Mouse (Mus musculus): ENCODE results near the gene 1700017N19Rik. TPM values are rescaled to one million over a fixed set of nuclear protein-coding genes. Genes with fewer than 3 reads are reported as not detected.
"Not testable (repeated sequence)": the region's sequence is repeated elsewhere in the genome, so short reads cannot be mapped to it uniquely, and the experiment has no call there.

The 1700017N19Rik gene
- not detected in 2 replicates for polyA plus RNA-seq (2014; fragmentation: Nextera tagmentation; extraction: Ambion mirVana)

DNA sequence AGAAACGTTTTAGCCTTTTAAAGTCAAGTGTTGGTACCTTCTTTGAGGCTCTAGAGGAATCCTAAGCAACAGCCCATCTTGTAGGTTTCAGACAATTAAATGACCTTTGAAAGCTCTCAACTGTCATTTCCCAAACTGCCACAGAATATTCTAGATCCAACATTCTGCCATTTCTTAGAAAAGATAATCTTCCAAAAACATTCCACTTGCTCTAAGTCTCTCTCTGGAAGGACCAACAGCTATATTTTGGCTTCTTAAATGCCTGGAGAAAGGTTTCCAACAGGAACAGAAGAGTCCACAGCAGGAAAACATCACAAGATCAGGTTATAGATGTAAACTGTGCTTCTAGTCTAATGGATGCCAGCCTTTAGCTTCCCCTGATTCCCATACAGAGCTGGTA is at the start of gene 1700017N19Rik, which contains the start of gene 4930430F08Rik:
Gene 1700017N19Rik, plus strand, starts transcription at position 162 of the 400 bp plus-strand sequence.
Gene 4930430F08Rik, minus strand, starts transcription at position 101 of the 400 bp plus-strand sequence.
- ATAC-seq (replicated peaks; ENCODE audit: low FRiP score, low TSS enrichment, low read depth) (no peak), DNase-seq (ENCODE audit: low spot score) (no peak)
- Histone ChIP-seq H3K4me2 (ENCODE audit: low read length) (peak within 1 kb of the TSS; percentile 72), H3K9me3 (ENCODE audit: control insufficient read depth, low read length) (no peaks in the 10 kb centered on the region), H3K27ac (ENCODE audit: low read depth) (no peak within 1 kb of the TSS), H3K27me3 (replicated peaks; ENCODE audit: control insufficient read depth, insufficient read depth, low read length) (no peaks in the 10 kb centered on the region), H3K36me3 (ENCODE audit: control insufficient read depth, insufficient read depth, low read length) (no peaks in the 10 kb centered on the region), H3K4me1 (replicated peaks; ENCODE audit: control insufficient read depth, insufficient read depth, low read length) (no peaks in the 10 kb centered on the region), H3K9ac (ENCODE audit: low read length) (no peak within 1 kb of the TSS), H3K4me3 (ENCODE audit: low read depth, low read length) (peak within 1 kb of the TSS; percentile 72)
- 71% methylated on average over 1 of the region's 1 CpGs for WGBS

DNA sequence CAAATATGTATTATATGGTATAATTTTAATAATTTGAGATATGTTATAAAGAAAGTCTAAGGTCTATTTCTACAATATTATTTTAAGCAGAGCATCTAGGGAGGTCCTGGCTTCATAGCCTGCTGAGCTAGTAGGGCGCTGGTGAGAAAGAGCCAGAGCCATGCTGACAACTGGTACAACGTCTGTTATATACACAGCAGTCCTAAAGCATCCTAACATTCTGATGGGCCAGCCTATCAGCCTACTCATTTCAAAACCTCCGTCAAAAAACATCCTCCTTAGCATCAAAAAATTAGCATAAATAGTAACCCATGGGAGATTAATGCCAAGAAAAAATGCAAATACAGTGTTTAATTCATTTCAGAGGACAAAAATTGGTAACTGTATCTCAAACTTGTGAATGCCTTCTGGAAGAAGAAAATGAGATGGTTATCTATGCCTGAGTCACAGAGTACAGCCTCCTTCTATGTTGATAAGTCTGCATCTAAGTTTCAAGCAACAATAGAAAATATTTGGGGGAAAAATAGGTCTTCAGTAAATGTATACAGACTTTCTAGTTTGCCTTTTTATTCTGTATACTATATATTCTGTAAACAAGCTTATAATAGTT is 33.6 kb upstream of the 1700017N19Rik start:
- Histone ChIP-seq H3K27me3 (replicated peaks; ENCODE audit: control insufficient read depth, insufficient read depth, low read length) (no peaks in the 10 kb centered on the region), H3K4me1 (replicated peaks; ENCODE audit: control insufficient read depth, insufficient read depth, low read length) (no peaks in the 10 kb centered on the region), H3K27ac (ENCODE audit: low read depth) (no peak overlapping the region), H3K9ac (ENCODE audit: low read length) (no peak overlapping the region), H3K9me3 (ENCODE audit: control insufficient read depth, low read length) (no peaks in the 10 kb centered on the region), H3K4me3 (ENCODE audit: low read depth, low read length) (no peak overlapping the region), H3K4me2 (ENCODE audit: low read length) (no peak overlapping the region), H3K36me3 (ENCODE audit: control insufficient read depth, insufficient read depth, low read length) (peaks cover 7% of the 10 kb centered on the region; the same call in 1 of the 2 replicates)
- ATAC-seq (replicated peaks; ENCODE audit: low FRiP score, low TSS enrichment, low read depth) (no peak), DNase-seq (ENCODE audit: low spot score) (no peak)
- WGBS: 83% methylated on average over 3 of the region's 3 CpGs

DNA sequence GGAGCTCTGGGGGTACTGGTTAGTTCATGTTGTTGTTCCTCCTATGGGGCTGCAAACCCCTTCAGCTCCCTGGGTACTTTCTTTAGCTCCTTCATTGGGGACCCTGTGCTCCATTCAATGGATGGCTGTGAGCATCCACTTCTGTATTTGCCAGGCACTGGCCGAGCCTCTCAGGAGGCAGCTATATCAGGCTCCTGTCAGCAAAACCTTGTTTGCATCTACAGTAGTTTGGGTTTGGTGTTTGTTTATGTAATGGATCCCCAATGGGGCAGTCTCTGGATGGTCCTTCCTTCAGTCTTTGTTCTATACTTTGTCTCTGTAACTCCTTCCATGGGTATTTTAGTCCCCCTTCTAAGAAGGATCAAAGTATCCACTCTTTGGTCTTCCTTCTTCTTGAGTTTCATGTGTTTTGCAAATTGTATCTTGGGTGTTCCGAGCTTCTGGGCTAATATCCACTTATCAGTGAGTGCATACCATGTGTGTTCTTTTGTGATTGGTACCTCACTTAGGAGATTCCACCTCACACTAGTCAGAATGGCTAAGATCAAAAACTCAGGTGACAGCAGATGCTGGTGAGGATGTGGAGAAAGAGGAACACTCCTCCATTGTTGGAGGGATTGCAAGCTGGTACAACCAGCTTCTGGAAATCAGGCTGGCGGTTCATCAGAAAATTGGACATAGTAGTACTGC is 29.9 kb upstream of the 1700017N19Rik start:
- H3K27ac ChIP-seq (ENCODE audit: low read depth); ATAC-seq (replicated peaks; ENCODE audit: low FRiP score, low TSS enrichment, low read depth); H3K9me3 ChIP-seq (ENCODE audit: control insufficient read depth, low read length); H3K4me3 ChIP-seq (ENCODE audit: low read depth, low read length); H3K4me2 ChIP-seq (ENCODE audit: low read length); H3K27me3 ChIP-seq (replicated peaks; ENCODE audit: control insufficient read depth, insufficient read depth, low read length); DNase-seq (ENCODE audit: low spot score); H3K4me1 ChIP-seq (replicated peaks; ENCODE audit: control insufficient read depth, insufficient read depth, low read length); H3K9ac ChIP-seq (ENCODE audit: low read length): not testable (repeated sequence)
- H3K36me3 ChIP-seq (ENCODE audit: control insufficient read depth, insufficient read depth, low read length): peaks cover 15% of the 10 kb centered on the region; the same call in 1 of the 2 replicates
- WGBS: 83% methylated on average over 3 of the region's 3 CpGs

DNA sequence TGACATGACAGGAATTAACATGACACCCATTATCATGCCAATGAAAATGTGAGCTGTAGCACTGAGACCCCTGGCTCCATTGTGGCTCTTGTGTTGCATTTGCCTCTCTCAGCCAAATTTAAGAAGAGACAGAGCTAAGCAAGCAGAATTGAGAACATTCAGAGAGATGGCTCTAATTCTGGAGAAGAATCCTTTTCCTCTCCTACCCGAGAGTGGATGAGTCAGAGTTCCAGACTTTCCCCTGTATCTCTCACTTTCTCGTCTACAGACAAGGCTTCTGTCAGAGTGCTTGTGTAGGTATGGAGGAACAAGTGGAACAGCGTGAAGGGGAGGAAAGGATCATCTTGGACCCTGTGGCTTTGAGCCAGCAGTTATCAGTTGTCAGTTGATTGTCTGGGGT is 26.2 kb upstream of the 1700017N19Rik start:
- Histone ChIP-seq H3K27ac (ENCODE audit: low read depth) (no peak overlapping the region), H3K9me3 (ENCODE audit: control insufficient read depth, low read length) (no peaks in the 10 kb centered on the region), H3K27me3 (replicated peaks; ENCODE audit: control insufficient read depth, insufficient read depth, low read length) (no peaks in the 10 kb centered on the region), H3K36me3 (ENCODE audit: control insufficient read depth, insufficient read depth, low read length) (peaks cover 18% of the 10 kb centered on the region; the same call in 1 of the 2 replicates), H3K4me3 (ENCODE audit: low read depth, low read length) (no peak overlapping the region), H3K4me1 (replicated peaks; ENCODE audit: control insufficient read depth, insufficient read depth, low read length) (no peaks in the 10 kb centered on the region), H3K4me2 (ENCODE audit: low read length) (no peak overlapping the region), H3K9ac (ENCODE audit: low read length) (no peak overlapping the region)
- 89% methylated on average over 3 of the region's 3 CpGs for WGBS
- ATAC-seq (replicated peaks; ENCODE audit: low FRiP score, low TSS enrichment, low read depth): no peak
- DNase-seq (ENCODE audit: low spot score): no peak

DNA sequence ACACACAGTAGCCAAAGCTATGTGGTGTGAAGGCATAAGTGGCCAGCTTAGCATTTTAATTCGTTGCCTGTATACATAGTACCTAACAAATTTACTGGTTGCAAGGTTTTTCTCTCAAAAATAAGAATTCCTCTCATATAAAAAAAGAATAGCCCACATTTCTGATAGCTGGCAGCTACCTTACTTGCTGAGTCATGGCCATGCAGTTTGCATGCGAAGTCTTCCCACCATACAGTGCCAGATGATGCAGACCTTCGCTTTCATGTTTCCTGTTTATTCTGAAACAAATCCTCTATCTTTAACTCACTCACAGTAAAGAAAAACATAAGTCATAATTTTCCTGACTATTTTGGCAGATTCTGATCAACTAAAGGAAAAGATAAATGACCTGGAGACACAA is 18.6 kb upstream of the 1700017N19Rik start:
- Histone ChIP-seq H3K36me3 (ENCODE audit: control insufficient read depth, insufficient read depth, low read length) (peaks cover 33% of the 10 kb centered on the region), H3K27me3 (replicated peaks; ENCODE audit: control insufficient read depth, insufficient read depth, low read length) (no peaks in the 10 kb centered on the region), H3K4me3 (ENCODE audit: low read depth, low read length) (no peak overlapping the region), H3K27ac (ENCODE audit: low read depth) (no peak overlapping the region), H3K9me3 (ENCODE audit: control insufficient read depth, low read length) (no peaks in the 10 kb centered on the region), H3K4me2 (ENCODE audit: low read length) (no peak overlapping the region), H3K4me1 (replicated peaks; ENCODE audit: control insufficient read depth, insufficient read depth, low read length) (no peaks in the 10 kb centered on the region), H3K9ac (ENCODE audit: low read length) (no peak overlapping the region)
- ATAC-seq (replicated peaks; ENCODE audit: low FRiP score, low TSS enrichment, low read depth) (no peak), DNase-seq (ENCODE audit: low spot score) (no peak)
- 87% methylated on average over 3 of the region's 3 CpGs for WGBS

DNA sequence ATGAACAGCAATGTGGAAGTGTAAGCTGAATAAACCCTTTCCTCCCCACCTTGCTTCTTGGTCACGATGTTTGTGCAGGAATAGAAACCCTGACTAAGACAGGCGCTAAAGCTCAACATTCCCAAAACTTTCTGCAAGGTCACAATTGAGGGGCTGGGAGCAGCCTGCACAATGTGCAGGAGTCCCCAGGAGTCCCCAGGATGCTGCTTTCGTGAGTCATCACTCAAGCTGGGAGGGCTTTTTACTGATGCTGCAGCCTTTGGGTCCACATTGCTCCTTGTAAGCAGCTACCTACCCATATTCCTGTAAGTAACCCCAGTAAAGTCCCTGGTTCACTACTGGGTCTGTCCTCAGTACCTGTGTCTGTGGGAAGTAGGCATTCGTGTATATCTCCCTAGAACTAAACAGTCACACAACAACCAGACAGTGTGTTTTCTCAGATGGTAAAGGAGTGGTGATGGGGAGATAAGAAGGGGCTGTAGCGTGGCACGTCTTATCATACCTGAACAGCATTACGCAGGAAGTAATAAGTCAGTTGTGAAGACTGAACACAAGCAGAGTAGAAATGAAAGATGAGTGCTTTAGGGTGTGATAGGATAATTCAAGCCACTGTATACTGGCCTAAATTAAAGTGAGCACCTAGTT is 15.7 kb upstream of the 1700017N19Rik start:
- Histone ChIP-seq H3K36me3 (ENCODE audit: control insufficient read depth, insufficient read depth, low read length) (peaks cover 34% of the 10 kb centered on the region), H3K4me3 (ENCODE audit: low read depth, low read length) (no peak overlapping the region), H3K4me2 (ENCODE audit: low read length) (no peak overlapping the region), H3K4me1 (replicated peaks; ENCODE audit: control insufficient read depth, insufficient read depth, low read length) (no peaks in the 10 kb centered on the region), H3K27ac (ENCODE audit: low read depth) (no peak overlapping the region), H3K9me3 (ENCODE audit: control insufficient read depth, low read length) (no peaks in the 10 kb centered on the region), H3K27me3 (replicated peaks; ENCODE audit: control insufficient read depth, insufficient read depth, low read length) (no peaks in the 10 kb centered on the region), H3K9ac (ENCODE audit: low read length) (no peak overlapping the region)
- WGBS: 91% methylated on average over 7 of the region's 7 CpGs
- ATAC-seq (replicated peaks; ENCODE audit: low FRiP score, low TSS enrichment, low read depth) (no peak), DNase-seq (ENCODE audit: low spot score) (no peak)

DNA sequence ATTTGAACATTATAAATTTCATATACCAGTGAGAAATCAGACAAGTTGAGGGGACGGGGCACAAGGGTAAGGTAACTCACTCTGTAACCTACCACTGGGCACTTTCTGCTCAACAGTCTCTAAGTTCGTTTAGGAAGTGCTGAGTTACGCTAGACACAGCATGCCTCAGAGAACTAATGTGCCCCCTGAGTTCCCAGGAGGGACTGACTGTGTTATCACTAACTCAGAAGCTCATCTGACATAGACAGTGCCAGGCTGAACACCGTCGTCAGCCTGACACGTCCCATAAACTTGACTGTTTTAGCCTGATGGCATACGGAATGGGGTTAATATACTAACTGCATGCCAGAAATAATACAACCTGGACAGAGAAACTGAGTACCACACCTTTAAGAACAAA is 15.0 kb upstream of the 1700017N19Rik start:
- Histone ChIP-seq H3K27me3 (replicated peaks; ENCODE audit: control insufficient read depth, insufficient read depth, low read length) (no peaks in the 10 kb centered on the region), H3K36me3 (ENCODE audit: control insufficient read depth, insufficient read depth, low read length) (peaks cover 34% of the 10 kb centered on the region), H3K27ac (ENCODE audit: low read depth) (no peak overlapping the region), H3K4me2 (ENCODE audit: low read length) (no peak overlapping the region), H3K9me3 (ENCODE audit: control insufficient read depth, low read length) (no peaks in the 10 kb centered on the region), H3K4me1 (replicated peaks; ENCODE audit: control insufficient read depth, insufficient read depth, low read length) (no peaks in the 10 kb centered on the region), H3K4me3 (ENCODE audit: low read depth, low read length) (no peak overlapping the region), H3K9ac (ENCODE audit: low read length) (no peak overlapping the region)
- ATAC-seq (replicated peaks; ENCODE audit: low FRiP score, low TSS enrichment, low read depth): no peak
- WGBS: 85% methylated on average over 7 of the region's 7 CpGs
- no peak for DNase-seq (ENCODE audit: low spot score)

DNA sequence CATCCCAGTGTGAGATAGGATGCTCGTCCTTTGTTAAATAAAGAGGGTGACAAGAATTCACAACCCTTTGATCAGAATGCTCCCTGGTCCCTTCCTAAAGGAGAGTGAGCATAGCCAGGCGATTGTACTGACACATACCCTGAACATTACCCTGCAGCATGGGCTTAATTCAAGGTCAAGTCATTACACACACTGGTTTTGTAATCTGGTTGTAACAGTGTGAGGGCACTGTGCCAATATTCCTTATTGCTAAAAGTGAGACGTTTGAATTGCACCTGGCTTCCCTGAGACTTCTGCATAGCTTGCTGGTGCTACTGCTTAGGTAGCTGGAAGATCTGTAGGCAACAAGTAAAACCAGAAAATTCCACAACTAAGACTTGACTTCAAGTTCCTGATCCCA is 6.1 kb upstream of the 1700017N19Rik start:
- WGBS: 82% methylated on average over 3 of the region's 3 CpGs
- no peak overlapping the region for H3K9ac ChIP-seq (ENCODE audit: low read length)
- H3K36me3 ChIP-seq (ENCODE audit: control insufficient read depth, insufficient read depth, low read length): no peaks in the 10 kb centered on the region
- H3K27me3 ChIP-seq (replicated peaks; ENCODE audit: control insufficient read depth, insufficient read depth, low read length): no peaks in the 10 kb centered on the region
- H3K4me2 ChIP-seq (ENCODE audit: low read length): no peak overlapping the region
- H3K9me3 ChIP-seq (ENCODE audit: control insufficient read depth, low read length): no peaks in the 10 kb centered on the region
- ATAC-seq (replicated peaks; ENCODE audit: low FRiP score, low TSS enrichment, low read depth) (no peak), DNase-seq (ENCODE audit: low spot score) (no peak)
- no peak overlapping the region for H3K4me3 ChIP-seq (ENCODE audit: low read depth, low read length)
- no peak overlapping the region for H3K27ac ChIP-seq (ENCODE audit: low read depth)
- no peaks in the 10 kb centered on the region for H3K4me1 ChIP-seq (replicated peaks; ENCODE audit: control insufficient read depth, insufficient read depth, low read length)

Measured in intestine, embryonic 14.5 days (tissue).